Mouse (Mus musculus): ENCODE results near the gene Anln. TPM values are rescaled to one million over a fixed set of nuclear protein-coding genes. Genes with fewer than 3 reads are reported as not detected.
"Not testable (repeated sequence)": the region's sequence is repeated elsewhere in the genome, so short reads cannot be mapped to it uniquely, and the experiment has no call there.

Gene Anln
- total RNA-seq (2015) (68.3 and 76.2 TPM in 2 replicates), total RNA-seq (2017) (44.9 and 58.8 TPM in 2 replicates)

DNA sequence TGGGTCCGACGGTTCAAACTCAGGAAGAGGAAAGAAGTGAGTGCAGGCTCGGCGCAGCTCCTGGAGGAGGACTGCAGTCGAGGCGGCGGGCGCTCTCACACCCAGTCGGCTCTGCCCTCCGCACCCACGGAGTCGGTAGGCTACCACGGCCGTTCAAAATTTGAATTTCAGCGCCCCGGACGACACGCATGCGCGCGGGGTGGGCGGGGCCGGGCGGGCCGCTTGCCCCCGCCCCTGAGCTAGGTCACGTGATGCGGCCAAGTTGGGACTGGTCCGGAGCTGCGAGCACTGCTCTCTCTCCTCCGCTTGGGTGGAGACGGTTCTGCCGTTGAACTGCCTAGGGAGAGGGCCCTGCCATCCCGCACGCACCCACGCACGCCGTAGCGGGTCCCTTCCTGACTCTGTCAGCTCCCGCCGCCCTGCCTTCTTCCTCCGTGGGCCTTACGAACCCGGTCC lies at the start of gene Anln:
Gene Anln, minus strand, starts transcription at position 168 of the 456 bp plus-strand sequence.
- ATAC-seq (replicated peaks; ENCODE audit: poor library complexity), result peak; percentile 90

- no peak for ATAC-seq (replicated peaks; ENCODE audit: poor library complexity)
Measured at GRCm38 (mm10) chr9:22434101-22434500, 45.1 kb upstream of the Anln start.

DNA sequence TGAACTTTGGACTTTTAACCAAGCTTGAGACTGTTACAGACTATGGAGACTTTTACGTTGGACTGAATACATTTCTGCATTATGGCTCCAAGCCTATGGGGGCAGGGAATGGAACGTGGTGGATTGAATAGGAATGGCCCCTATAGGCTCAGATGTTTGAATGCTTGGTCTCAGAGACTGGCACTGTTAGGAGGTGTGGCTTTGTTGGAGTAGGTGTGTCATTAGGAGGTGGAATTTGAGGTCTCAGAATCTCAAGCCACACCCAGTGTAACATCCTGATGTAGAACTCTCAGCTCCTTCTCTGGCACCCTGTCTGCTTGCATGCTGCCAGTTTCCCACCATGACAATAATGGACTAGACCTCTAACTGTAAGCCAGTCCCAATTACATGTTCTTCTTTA lies 44.2 kb upstream of the Anln start:
- ATAC-seq (replicated peaks; ENCODE audit: poor library complexity), result no peak

GRCm38 (mm10) chr9:22430315-22430840 lies 41.4 kb upstream of the Anln start:
- peak; percentile 63 for ATAC-seq (replicated peaks; ENCODE audit: poor library complexity)

- ATAC-seq (replicated peaks; ENCODE audit: poor library complexity), result peak; percentile 83
Measured at GRCm38 (mm10) chr9:22429533-22430241, 40.7 kb upstream of the Anln start.

DNA sequence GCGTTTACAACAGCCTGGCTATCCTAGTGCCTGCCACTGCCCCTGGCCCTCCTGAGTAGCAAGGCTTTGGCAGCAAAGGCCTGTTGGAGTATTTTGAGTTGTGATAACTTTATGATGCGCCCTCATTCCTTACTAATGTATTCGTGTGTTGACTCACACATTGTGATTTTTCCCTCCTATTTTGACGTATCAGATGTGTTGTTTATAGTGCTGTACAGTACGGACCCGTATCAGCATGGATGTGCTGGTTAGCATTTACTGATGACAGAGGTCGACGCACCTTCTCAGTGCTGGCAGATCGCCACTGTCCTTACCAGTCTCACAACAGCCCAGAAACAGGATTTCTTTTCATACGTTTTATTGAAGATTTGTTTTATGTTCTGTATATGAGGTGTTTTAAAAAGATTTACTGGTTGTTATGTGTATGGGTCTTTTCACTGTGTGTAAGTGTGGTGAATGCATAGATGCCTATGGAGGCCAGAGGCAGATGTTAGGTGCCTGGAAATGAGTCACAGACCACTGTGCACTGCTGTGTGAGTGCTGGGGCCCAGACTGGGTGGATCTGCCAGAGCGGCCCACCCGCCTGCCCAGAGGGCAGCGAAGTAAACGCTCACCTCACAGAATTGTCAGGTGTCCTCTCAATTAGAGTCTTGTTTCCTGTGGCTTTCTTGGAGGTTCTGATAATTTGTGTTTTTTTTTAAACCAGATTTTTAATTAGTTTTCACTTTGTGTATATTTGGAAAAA lies 39.9 kb upstream of the Anln start:
- no peak for ATAC-seq (replicated peaks; ENCODE audit: poor library complexity)

DNA sequence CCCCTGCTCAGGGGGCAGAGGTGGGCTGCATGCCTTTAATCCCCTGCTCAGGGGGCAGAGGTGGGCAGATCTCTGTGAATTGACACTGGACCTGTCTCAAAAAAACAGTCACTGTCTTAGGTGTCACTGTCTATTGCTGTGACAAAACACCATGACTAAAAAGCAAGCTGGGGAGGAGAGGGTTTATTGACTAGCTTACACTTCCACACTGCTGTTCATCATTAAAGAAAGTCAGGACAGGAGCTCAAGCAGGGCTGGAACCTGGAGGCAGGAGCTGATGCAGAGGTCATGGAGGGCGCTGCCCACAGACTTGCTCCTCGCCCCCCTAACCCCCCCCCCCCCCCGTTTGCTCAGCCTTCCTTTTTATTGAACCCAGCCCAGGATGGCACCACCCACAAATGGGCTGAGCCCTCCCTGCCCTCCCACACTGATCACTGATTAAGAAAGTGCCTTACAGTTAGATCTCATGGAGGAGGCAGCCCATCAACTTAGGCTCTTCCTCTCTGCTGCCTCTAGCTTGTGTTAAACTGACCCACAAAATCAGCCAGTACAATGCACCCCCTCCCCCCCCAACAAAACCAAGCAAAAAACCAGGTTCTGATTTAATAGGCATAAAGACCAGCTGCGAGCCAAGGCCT lies 39.2 kb upstream of the Anln start:
- ATAC-seq (replicated peaks; ENCODE audit: poor library complexity), result no peak

- ATAC-seq (replicated peaks; ENCODE audit: poor library complexity), result no peak
Measured at GRCm38 (mm10) chr9:22424719-22425118, 35.7 kb upstream of the Anln start.

- ATAC-seq (replicated peaks; ENCODE audit: poor library complexity), result no peak
Measured at GRCm38 (mm10) chr9:22424196-22424595, 35.2 kb upstream of the Anln start.

GRCm38 (mm10) chr9:22423507-22423906 lies 34.5 kb upstream of the Anln start:
- peak; percentile 51 for ATAC-seq (replicated peaks; ENCODE audit: poor library complexity)

DNA sequence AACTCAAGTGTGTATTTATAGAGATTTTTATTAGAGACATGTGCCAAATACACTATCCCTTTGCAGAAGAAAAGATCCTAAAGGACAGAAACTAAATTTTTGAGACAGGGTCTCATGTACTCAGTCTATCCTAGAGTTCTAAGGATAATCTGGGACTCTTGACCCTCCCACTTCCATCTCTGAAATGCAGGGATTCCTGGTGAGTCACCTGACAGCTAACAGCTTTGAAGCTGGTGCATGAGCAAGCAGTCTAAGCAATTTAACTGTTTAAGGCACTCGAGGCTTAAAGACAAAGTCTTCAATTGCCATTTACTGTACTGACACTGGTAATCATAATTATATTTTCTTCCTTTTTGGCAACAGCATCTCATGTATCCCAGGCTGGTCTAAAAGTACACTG lies 33.6 kb upstream of the Anln start:
- ATAC-seq (replicated peaks; ENCODE audit: poor library complexity), result no peak

- peak; percentile 10; the same call in 1 of the 2 replicates for ATAC-seq (replicated peaks; ENCODE audit: poor library complexity)
Measured at GRCm38 (mm10) chr9:22420491-22420890, 31.5 kb upstream of the Anln start.

DNA sequence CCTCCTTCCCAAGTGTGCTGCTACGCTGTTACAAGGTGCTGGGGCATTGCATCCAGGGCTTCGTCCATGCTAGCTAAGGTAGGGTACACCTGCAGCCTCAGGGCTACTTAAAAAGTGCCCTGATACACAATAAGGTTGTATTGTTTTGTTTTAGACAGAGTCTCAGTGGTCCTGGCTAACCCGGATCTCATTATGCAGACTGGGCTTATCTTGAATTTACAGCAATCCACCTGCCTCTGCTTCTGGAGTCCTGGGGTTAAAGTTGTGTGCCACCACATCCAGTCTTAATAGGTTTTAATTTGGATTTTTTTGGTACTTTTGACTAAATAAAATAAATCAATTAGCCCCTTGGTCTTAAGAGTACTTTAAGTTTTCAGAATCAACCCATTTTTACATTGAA lies 30.9 kb upstream of the Anln start:
- ATAC-seq (replicated peaks; ENCODE audit: poor library complexity), result peak; percentile 60

DNA sequence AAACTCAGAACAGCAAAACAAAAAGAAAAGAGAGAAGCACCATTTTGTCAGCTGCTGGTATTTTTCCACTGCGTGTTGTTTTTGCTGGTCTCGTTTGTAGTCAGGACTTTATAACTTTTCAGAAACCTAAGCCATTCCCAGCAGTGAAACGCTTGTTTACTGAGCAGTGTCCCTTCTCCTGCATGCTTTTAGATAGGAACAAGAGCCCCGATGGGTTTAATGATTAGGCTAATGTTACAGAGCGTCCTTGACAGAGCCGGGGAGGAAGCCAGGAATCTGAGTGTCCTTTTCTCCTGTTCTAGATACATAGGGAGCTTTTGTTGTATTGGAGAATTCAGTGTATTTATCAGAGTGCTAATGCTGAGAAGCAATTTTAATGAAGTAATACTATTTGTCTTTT lies 28.6 kb upstream of the Anln start:
- ATAC-seq (replicated peaks; ENCODE audit: poor library complexity), result no peak

DNA sequence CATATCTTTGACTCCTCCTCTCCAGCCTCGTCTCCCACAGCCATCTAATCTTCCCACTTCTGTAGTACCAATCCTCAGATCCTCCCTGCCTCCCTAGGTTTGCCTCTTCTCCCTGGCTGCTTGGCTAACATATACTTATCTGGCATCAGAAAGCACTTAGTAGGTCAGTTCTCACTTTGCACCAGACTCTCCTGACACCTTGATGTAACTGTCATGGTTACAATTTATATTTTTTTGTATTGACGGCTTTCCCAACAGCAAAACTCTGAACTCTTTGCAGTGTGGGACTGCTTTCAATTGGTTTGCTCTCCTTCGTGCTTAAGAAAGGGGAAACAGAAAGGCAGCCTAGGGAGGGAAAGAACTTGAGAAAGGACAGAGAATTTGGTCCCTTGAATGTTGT lies 27.2 kb upstream of the Anln start:
- no peak for ATAC-seq (replicated peaks; ENCODE audit: poor library complexity)

- ATAC-seq (replicated peaks; ENCODE audit: poor library complexity), result peak; percentile 100
Measured at GRCm38 (mm10) chr9:22411002-22411857, 22.2 kb upstream of the Anln start, which contains the start of gene 9530077C05Rik. Gene 9530077C05Rik (plus strand): TSS chr9:22411513.

- no peak for ATAC-seq (replicated peaks; ENCODE audit: poor library complexity)
Measured at GRCm38 (mm10) chr9:22409501-22409900, 20.5 kb upstream of the Anln start.

DNA sequence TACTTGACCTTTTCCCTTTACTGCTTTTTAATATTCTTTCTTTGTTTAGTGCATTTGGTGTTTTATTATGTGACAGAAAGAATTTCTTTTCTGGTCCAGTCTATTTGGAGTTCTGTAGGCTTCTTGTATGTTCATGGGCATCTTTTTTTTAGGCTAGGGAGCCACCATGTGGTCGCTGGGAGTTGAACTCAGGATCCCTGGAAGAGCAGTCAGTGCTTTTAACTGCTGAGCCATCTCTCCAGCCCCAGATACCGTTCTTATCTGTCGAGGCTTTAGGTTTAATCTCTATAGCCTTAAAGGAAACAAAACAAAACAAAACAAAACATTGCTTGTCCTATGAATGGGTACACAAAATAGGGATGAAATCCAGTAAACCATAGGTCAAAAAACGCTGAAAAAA lies 19.4 kb upstream of the Anln start:
- ATAC-seq (replicated peaks; ENCODE audit: poor library complexity), result not testable (repeated sequence)

DNA sequence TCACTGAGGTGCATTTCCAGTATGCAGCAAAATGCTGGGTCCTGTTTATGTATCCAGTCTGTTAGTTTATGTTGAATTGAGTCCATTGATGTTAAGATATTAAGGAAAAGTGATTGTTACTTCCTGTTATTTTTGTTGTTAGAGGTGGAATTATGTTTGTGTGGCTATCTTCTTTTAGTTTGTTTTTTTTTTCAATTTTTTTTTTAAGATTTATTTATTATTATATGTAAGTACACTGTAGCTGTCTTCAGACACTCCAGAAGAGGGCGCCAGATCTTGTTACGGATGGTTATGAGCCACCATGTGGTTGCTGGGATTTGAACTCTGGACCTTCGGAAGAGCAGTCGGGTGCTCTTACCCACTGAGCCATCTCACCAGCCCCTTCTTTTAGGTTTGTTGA lies 18.6 kb upstream of the Anln start:
- not testable (repeated sequence) for ATAC-seq (replicated peaks; ENCODE audit: poor library complexity)

DNA sequence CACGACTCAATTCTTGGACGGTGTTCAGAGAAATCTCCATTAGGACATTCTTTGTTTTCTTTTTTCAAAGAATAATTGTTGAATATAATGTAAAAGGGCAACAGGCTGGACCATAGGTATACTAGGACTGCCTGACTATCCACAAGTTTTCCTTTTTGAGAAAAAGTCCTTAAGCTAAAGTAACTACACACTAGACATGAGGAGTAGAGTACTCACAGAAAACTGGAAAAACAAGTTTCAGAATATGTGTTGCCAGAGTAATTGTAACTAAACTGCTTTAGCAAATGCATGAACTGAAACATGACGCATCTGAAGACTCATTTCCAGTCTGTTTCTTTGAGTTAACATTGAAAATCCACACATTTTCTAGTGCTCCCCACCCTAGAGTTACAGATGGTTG lies 16.4 kb upstream of the Anln start:
- ATAC-seq (replicated peaks; ENCODE audit: poor library complexity), result no peak

Data from megakaryocyte progenitor cell, adult 5-6 weeks (primary cell).